Mouse (Mus musculus): ENCODE data around the gene Mvd.

- TF ChIP-seq CTCF (IDR thresholded peaks at IDR 0.05; ENCODE audit: extremely low read depth, insufficient read depth, insufficient read length, insufficient replicate concordance) (peak; percentile 38; the same call in 1 of the 2 replicates), POLR2A (IDR thresholded peaks at IDR 0.05; ENCODE audit: low read depth, low read length) (peak; percentile 88; the same call in 1 of the 2 replicates)
These were observed at the start of gene Mvd for GRCm38 (mm10) chr8:122443262-122444006.

Data from spleen, adult 2 months (tissue).